Mouse (Mus musculus): Measurements from ENCODE around the gene Defb20.

Defb20 gene

GRCm38 (mm10) chr2:152500204-152500862, 23.5 kb downstream of the Defb20 start:
- no peak for DNase-seq

DNA sequence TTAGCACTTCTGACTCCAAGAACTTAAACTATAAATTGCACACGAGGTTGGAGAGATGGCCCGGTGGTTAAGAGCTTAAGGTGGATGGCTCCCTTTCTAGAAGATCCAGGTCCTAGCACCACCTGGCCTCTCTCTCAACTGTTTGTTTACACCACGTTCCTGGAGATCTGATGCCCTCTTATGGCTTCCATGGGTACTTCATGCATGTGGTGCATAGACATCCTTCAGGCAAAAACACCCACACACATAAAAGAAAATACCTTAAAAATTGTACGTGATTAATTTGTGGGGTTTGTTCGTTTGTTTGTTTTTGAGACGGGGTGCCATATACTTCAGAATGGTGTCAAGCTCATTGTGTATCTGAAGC, 24.0 kb downstream of the Defb20 start:
- no peak for DNase-seq

DNA sequence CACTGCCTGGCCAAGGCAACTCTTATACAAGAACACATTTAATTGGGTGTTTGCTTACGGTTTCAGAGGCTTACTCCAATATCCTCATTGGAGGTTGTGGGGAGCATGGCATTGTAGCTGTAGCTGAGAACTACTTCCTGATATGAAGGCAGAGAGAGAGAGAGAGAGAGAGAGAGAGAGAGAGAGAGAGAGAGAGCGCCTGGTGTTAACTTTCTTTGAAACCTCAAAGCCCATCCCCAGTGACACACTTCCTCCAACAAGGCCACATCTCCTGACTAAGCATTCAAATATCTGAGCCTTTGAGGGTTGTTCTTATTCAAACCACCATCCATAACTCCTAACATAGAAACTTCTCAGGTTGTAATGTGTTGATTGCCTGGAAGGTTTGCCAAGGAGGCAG, 27.1 kb downstream of the Defb20 start:
- DNase-seq: no peak

DNA sequence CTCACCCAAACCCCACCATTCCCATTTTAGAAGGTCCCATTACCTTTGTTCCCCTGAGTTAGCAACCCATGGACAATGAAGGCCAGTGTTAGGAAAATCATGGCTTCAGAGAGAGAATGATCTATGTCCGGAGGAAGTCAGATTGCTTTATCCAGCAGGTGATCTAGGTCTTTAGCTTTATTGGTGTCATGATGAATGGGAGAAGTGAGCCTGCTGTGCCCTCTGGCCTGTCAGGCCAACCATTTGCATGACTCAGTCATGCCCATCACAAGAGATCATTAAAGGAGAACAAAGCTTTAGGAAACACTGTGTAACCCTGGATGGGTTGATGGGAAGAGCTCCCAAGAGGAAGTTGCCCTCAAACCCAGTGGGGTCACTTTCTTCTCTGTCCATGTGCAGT, 34.7 kb downstream of the Defb20 start, which contains the start of gene Defb26:
Gene Defb26 (minus strand): TSS at position 101 of the 400 bp plus-strand sequence.
- DNase-seq: no peak

- DNase-seq: no peak
These were observed 39.2 kb downstream of the Defb20 start for GRCm38 (mm10) chr2:152516084-152516483.

- DNase-seq: no peak
These were observed 41.1 kb downstream of the Defb20 start, which contains the start of gene Defb28 for GRCm38 (mm10) chr2:152517981-152518380. TSS of gene Defb28 (plus strand) at chr2:152518255.

Measured in cerebellum, postnatal 36 days (tissue).